Mouse (Mus musculus): ENCODE data around the gene Tbc1d14.

DNA sequence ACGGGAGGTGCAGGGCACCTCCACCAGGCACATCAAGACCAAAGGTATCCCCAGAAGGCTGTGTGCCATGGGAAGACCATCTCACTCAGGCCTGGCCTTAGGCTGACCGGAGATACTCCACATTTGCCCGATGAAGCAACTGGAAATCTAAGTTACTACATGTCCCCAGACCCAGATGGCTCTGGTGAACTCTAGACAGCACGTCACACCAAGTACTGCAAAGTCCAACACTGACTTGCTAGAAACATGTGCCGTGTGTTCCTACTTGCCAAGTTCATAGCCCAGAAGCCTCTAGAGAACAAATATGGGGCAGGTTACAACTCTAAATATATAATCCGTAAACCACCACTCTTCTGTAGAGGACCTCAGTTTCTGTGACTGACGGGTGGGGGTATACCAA lies 23.0 kb downstream of the Tbc1d14 start:
- no peak for TF ChIP-seq ZNF384 (IDR thresholded peaks at IDR 0.05; ENCODE audit: low read depth, low read length)
- no peak for TF ChIP-seq ZC3H11A (IDR thresholded peaks at IDR 0.05; ENCODE audit: borderline replicate concordance, low read depth, low read length)
- no peak for TF ChIP-seq HCFC1 (IDR thresholded peaks at IDR 0.05; ENCODE audit: borderline replicate concordance, insufficient read depth, low read length)
